Mouse (Mus musculus): ENCODE results near the gene Dpm1. TPM values are rescaled to one million over a fixed set of nuclear protein-coding genes. Genes with fewer than 3 reads are reported as not detected.

Gene Dpm1
- polyA plus RNA-seq, 1 experiment = 76.5 TPM

DNA sequence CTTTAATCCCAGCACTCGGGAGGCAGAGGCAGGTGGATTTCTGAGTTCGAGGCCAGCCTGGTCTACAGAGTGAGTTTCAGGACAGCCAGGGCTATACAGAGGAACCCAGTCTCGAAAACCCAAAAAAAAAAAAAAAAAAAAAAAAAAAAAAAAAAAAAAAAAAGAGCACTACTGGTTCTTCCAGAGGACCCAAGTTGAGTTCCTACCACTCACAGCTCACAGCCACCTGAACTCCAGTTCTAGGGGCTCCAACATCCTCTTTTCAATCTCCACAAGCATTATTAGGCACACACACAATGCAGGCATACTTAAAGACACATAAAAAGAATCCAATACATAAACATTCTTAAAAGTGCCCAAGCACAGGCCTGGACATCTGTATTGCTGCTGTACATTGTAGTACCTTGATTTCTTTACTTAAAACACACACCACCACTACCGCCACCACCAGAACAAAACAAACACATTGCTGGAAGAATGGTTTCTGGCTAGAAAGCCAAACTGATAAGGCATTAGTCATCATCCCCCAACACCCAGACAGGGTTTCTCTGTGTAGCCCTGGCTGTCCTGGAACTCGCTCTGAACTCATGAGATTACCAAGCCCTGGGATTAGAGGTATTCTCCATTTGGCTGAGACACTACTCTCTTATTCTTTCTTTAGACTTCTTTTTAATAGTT, 30.2 kb downstream of the Dpm1 start:
- no peak for TF ChIP-seq GATA1 (IDR thresholded peaks at IDR 0.05; ENCODE audit: low read length)

DNA sequence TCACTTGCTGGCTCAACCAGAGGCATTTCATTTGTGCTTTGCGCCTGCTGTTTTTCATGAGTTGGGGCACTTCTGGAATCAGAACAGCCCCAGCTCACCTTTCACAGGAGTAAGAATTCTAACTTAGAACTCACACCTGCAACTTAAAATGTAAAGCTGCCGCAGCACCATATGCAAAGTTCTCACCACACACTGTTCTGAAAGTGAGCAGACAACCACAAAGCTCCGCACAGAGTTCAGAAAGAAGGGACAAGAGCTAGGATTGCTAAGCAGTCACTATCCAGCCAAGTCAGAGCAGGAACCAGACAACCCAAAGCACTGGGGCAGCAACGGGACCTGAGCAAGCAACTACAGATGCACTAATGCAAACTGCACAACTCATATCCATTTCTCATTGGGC, 30.9 kb downstream of the Dpm1 start:
- TF ChIP-seq GATA1 (IDR thresholded peaks at IDR 0.05; ENCODE audit: low read length) = no peak

DNA sequence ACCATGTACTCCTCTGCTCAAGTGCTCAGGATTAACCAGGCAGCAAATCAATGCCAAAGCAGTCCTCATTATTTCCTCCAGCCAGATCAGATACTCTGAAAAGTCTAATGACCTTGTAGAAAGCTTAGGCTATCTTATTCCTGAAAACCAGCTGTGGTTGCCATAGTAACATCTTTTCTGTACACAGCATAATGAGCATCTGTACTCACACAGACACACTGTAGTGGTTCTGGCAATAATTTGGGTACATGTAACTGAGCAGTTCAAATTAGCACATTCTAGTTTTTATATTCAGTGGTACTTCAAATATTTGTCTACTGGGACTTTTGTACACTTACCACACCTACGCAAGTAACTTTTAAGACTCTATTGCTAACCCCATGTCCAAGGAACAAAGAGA, 32.0 kb downstream of the Dpm1 start:
- no peak for TF ChIP-seq GATA1 (IDR thresholded peaks at IDR 0.05; ENCODE audit: low read length)

DNA sequence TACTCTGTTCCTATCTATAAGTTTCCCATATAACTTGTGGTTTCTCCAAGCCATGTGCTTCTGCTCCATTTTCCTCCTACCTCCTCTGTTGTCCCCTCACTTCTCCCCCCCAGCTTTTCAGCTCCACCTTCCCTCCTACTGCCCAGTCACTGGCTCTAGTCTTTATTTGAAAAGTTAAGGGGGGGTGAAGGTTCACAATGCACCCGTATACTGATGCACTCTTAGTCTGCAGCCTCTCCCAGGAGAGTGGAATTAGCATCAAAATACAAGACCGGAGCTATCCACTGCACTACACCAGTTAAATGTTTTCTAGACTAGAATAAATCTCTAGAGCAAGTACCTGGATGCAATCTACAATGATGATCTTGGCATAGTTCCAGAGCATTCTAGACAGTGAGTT, 34.7 kb downstream of the Dpm1 start:
- TF ChIP-seq GATA1 (IDR thresholded peaks at IDR 0.05; ENCODE audit: low read length) = no peak

DNA sequence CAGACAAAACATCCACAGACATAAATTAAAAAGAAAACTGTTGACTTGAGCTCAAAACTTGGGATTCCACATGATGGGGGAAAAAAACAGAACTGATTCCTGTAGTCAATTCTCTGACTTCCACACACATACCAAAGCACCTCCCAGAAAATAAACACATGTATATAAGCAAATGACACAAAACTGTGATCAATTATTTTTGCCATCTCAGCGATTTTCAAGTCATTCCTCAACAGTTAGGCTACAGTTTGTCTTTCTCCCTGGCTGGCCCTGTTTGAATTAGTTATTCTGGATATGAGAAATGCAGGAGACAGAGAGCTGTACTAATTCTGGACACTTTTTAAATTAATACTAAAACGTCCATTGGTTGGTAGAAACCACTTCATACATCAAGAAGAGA, 36.7 kb downstream of the Dpm1 start:
- no peak for TF ChIP-seq GATA1 (IDR thresholded peaks at IDR 0.05; ENCODE audit: low read length)

DNA sequence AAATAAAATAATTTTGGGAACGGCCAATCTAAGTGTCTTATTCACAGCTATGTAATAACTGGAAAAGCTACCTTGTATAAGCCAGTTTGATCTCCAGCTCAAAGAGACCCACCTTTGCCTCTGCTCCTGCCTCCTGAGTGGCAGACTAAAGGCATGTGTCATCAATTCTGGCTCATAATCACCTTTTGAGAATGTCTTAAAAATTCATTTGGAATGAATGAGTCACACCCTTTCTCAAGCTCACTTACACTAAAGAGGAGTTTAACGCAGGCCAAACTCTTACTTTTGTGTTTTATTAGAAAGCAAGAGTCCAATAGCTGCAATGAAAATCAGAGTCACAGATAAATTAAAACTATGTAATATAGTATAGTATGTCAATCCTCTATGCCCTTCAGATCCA, 38.5 kb downstream of the Dpm1 start:
- TF ChIP-seq GATA1 (IDR thresholded peaks at IDR 0.05; ENCODE audit: low read length) = no peak

DNA sequence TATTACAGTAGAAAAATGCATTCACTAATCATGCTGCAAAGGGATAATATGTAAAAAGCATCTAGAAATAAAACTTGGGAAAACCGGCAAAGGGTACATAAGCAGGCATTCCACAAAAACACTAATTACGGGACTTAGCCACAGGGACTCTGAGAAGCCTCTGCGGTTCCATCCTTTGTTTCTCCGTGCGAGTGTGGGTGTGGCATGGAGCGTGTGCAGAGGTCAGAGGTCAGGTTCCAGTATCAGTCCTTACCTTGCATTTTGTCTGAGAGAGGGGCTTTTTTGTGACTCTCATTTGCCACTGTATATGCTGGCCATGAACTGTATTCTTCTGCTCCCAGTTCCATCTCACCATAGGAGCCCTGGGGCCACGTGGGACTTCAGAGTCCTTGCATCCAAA, 54.4 kb downstream of the Dpm1 start:
- no peak for TF ChIP-seq GATA1 (IDR thresholded peaks at IDR 0.05; ENCODE audit: low read length)

DNA sequence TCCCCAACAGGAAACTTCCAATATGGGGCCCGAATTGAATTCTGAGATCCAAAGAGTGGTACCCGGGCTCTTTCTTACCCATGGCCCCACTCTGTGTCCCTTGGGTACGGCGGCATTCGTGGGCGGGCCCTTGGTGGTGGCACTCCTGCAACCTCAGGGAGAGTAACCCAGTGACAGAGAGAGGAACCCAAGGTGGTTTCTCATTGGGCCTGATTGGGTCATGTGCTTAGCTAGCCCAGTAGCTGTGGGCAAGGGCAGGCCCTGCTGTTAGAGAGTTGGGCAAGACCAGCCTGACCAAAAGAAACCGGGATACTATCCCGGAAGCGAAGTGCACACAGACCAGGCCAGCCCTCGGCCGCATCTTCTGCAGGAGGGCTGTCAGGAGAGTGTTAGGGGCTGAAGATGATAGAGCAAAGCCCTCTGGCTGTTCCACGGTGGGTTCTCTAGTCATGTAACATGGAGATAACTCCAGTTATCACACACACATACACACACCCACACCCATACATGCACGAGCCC, 60.2 kb downstream of the Dpm1 start:
- no peak for TF ChIP-seq GATA1 (IDR thresholded peaks at IDR 0.05; ENCODE audit: low read length)

DNA sequence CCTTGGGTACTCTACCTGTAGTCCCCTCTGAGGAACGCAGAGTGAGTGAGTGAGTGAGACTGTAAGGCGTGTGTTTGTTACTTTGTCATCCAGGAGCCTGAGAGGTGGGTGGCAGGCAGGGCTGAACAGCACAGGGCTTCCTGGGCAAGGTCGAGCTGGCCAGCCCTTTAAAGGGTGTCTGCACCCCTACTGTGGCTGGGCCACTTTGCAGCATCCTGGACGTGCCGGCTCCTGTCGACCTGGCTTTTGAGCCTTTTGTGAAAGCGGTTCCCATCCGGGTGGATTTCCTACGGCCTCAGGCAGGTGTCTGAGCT, 60.6 kb downstream of the Dpm1 start:
- no peak for TF ChIP-seq GATA1 (IDR thresholded peaks at IDR 0.05; ENCODE audit: low read length)

DNA sequence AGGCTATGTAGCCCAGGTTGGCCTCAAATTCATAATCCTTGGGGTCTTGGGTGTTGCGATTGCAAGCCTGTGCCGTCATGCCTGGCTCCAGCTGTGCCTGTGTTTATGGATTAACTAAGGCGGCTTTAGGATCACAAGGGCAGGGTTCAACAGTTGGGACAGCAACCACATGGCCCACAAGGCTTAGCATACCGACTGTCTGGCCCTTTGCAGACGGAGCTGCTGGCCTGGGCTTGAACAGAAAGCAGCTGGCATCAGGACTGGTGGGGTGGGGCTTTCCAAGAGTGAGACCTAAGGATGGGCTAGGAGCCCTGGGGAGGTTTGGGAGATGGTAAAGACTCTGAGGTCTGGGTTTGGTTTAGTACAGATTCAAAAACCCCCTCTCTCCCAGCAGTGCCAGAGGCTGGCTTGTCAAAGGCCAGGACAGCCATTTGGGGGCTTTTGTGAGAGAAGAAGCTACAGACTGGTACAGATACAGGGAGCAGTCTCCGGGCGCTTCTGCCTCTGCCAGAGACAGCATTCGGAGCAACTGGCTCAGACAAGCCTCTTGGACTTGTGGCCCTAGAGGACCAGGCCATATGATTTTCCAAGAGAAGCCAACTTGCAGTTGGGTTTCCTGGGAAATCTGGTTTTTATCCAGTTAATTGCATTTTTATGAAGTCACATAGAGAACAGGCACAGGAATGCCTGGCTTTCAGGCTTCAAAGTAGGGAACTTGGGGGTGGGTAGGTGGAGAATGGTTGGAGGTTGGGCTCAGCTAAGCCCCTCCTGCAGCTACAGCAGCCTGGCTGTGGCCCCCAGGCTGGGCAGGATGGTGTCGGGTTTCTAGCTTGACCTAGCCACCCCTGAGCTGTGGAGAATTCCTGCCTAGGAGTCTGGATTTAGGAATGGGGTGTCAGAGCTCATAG, 61.2 kb downstream of the Dpm1 start:
- TF ChIP-seq GATA1 (IDR thresholded peaks at IDR 0.05; ENCODE audit: low read length) = no peak

DNA sequence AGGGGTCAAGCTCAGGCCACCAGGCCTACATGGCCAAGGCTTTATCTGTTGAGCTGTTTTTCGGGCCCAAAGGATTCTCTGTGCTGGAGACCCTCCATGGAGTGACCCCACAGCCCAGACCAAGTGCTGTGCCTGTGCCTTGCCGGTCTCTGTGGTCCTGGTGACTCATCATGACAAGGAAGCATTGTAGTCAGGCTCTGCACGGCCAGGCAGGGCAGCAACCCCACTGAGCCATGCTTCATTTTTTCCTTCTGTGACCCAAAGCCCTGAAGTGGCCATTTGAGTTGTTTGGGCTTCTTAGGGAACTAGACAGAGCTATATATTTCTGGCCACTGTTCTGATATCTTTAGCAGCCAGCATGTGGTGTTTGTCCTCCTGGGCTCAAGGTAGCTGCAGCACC, 62.6 kb downstream of the Dpm1 start:
- TF ChIP-seq GATA1 (IDR thresholded peaks at IDR 0.05; ENCODE audit: low read length) = no peak

DNA sequence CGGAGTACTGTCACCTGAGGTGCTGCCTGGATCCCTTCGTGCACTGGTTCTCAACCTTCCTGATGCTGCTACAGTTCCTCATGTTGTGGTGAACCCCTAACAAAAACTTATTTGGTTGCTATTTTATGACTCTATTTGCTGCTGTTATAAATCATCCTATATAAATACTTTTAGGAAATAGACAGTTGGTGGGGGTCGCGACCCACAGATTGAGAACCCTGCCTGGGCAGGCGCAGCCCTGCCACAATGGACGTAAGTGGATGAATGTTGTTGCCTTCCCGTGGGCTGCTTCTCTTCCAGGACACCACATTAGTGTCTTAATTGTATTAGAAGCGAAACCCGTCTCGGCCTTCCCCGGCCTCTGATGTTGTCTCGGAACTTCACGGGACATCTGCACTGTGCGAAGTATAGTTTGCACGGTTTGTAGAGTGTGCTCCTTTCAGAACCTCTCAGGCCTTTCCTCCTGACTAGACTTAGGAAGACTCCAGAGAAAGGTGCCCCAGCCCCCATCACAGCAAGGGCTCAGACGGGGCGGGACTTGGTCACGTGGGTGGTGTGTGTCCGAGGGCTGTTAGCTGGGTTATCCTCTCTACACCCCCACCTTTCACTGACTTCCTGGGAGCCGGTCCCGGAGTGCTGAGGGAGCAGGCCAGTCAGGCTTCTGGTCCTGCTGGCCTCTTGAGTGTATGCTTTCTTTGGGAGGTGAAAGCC, 63.5 kb downstream of the Dpm1 start:
- TF ChIP-seq GATA1 (IDR thresholded peaks at IDR 0.05; ENCODE audit: low read length) = no peak

DNA sequence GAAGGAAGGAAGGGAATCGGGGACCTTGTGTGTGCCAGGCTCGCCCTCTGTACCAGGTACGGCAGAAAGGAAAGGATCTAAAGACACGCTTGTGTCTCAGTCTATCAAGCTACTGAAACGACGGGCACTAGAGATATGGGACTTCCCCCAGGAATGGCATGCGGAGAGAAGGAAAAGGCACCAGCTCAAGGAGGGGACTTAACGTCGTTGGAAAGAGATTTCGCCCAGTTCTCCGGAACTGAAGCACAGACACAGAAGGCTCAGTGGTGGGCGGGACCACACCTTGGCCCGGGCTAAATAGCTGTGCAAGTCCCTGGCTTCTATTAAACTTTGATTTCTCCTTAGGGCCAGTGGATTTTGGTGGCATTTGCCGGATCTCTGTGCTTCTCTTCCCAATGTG, 68.4 kb downstream of the Dpm1 start:
- TF ChIP-seq GATA1 (IDR thresholded peaks at IDR 0.05; ENCODE audit: low read length) = no peak

DNA sequence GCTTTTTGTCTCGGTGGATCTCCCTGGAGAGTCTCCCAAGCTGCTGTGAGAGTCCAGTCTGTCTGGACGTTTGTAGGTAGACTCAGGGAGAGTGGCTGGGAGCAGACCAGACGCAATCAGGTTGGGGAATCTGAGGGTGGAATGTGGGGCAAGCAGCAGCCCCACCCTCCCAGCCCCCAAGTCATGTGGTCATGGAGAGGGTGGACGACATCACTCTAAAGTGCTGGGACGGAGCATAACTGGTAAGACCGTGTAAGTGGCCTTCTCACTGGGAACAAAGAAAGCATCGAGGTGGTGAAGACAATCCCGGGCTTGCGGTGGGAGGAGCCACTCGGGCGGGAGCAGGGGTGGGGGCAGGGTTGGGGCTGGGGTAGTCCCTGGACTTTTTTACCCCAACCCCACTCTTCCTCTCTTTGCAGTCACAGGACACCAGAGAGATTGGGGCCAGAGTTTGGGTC, 68.8 kb downstream of the Dpm1 start:
- no peak for TF ChIP-seq GATA1 (IDR thresholded peaks at IDR 0.05; ENCODE audit: low read length)

DNA sequence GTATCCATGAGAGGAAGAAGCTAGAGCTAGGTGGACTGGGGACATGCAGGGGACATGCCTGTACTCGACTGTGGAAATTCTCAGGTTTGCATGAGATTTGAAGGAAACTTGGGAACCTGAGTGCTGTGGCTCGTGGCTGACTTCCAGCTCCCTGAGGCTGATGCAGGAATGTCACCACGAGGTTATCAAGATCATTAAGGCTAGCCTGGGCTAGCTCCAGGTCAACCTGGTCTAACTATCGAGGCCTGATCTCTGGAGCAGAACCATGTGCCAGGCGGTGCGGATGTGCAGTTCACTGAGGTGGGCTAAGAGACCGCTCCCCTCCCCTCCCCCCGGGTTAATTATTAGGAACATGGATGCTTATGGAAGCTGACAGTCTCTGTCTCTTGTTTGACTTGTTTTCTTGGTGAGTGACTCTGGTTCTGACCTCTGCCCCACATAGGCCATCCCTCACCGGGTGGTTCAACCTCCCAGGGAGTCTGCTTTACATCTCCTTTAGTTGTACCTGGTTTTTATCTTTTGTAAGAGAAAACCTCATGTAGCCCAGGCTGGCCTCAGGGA, 69.9 kb downstream of the Dpm1 start:
- TF ChIP-seq GATA1 (IDR thresholded peaks at IDR 0.05; ENCODE audit: low read length) = no peak

Other genes with a start within 250 kb of the Dpm1 start
- gene Ripor3, start 220.0 kb downstream of the Dpm1 start, polyA plus RNA-seq (2012) = 13.4 and 18.2 TPM in 2 replicates
- gene Pard6b, start 149.6 kb downstream of the Dpm1 start, polyA plus RNA-seq (2012) = 4.3 and 4.8 TPM in 2 replicates
- gene Adnp, start 23.5 kb downstream of the Dpm1 start, polyA plus RNA-seq (2012) = 44.2 and 51.3 TPM in 2 replicates
- not detected in 2 replicates for gene Gm20716, start 227 bp downstream of the Dpm1 start, polyA plus RNA-seq (2012)
- gene Mocs3, start within 50 bp of the Dpm1 start, polyA plus RNA-seq (2012) = 30.4 and 39.7 TPM in 2 replicates
- not detected in 2 replicates for gene Kcng1, start 51.1 kb upstream of the Dpm1 start, polyA plus RNA-seq (2012)